36 mouse cellular contexts compared by ENCODE assay signal in genomic region chr7:49928571-49928970, GRCm38 (mm10). TPM values are rescaled to one million over a fixed set of nuclear protein-coding genes. Genes with fewer than 3 reads are reported as not detected.
A peak's percentile ranks its signal among the peaks of the same experiment; 100 is the strongest.
DNase-seq lines count a peak whose midpoint lies in the region; ATAC-seq lines count a peak whose summit lies in the region.
"Had no signal": no experiment of that assay in that cellular context is flagged by ENCODE, and none has a peak within 500 bp of the region (broad histone marks: within the 10 kb centered on the region; RNA-seq: fewer than 3 reads in every experiment).

No protein-coding gene starts in this region.

- no peaks in the 10 kb centered on the region for H3K36me3 ChIP-seq in embryonic facial prominence, embryonic 14.5 days (ENCODE audit: control insufficient read depth, insufficient read depth, low read length)
- no peaks in the 10 kb centered on the region for H3K36me3 ChIP-seq in embryonic facial prominence, embryonic 10.5 days (replicated peaks)
- no peaks in the 10 kb centered on the region for H3K36me3 ChIP-seq in limb, embryonic 11.5 days (ENCODE audit: control insufficient read depth, insufficient read depth, low read length)
- H3K36me3 ChIP-seq in limb, embryonic 10.5 days = no peaks in the 10 kb centered on the region
- H3K36me3 ChIP-seq in stomach, embryonic 16.5 days (ENCODE audit: control insufficient read depth, insufficient read depth, low read length) = no peaks in the 10 kb centered on the region
- H3K36me3 ChIP-seq: embryonic facial prominence, embryonic 12.5 days; forebrain, embryonic 10.5 days; liver, embryonic 15.5 days; midbrain, embryonic 12.5 days had no signal

- no peaks in the 10 kb centered on the region for H3K9me3 ChIP-seq in embryonic facial prominence, embryonic 14.5 days (ENCODE audit: control insufficient read depth, low read length)
- no peaks in the 10 kb centered on the region for H3K9me3 ChIP-seq in embryonic facial prominence, embryonic 10.5 days
- no peaks in the 10 kb centered on the region for H3K9me3 ChIP-seq in limb, embryonic 11.5 days (ENCODE audit: control insufficient read depth, low read length)
- no peaks in the 10 kb centered on the region for H3K9me3 ChIP-seq in limb, embryonic 10.5 days (replicated peaks)
- H3K9me3 ChIP-seq in stomach, embryonic 16.5 days (replicated peaks; ENCODE audit: control insufficient read depth, low read length) = no peaks in the 10 kb centered on the region
- H3K9me3 ChIP-seq: embryonic facial prominence, embryonic 12.5 days; forebrain, embryonic 10.5 days; liver, embryonic 15.5 days; megakaryocyte, embryonic 14.5 days; midbrain, embryonic 12.5 days; neural tube, embryonic 13.5 days had no signal

- 0 out of 2 replicates have a peak, but pooled peaks have one; percentile 47 for ATAC-seq in embryonic facial prominence, embryonic 14.5 days (ENCODE audit: low read depth)
- 0 out of 2 replicates have a peak, but pooled peaks have one; percentile 45 for ATAC-seq in limb, embryonic 11.5 days (ENCODE audit: insufficient number of reproducible peaks, low FRiP score, low TSS enrichment, low read depth)
- ATAC-seq in stomach, embryonic 16.5 days (ENCODE audit: insufficient read depth, low FRiP score) = peak; percentile 71; the same call in 1 of the 2 replicates
- ATAC-seq: activated CD4-positive, CD25-positive, alpha-beta regulatory T cell, adult 4 months had no signal

- peak; percentile 16 for DNase-seq in embryonic facial prominence, embryonic 14.5 days (ENCODE audit: low spot score)
- DNase-seq in embryonic facial prominence, embryonic 10.5 days (ENCODE audit: low spot score) = no peak
- DNase-seq in limb, embryonic 11.5 days (ENCODE audit: low spot score) = peak; percentile 48
- DNase-seq in limb, embryonic 10.5 days (ENCODE audit: low spot score) = no peak
- peak; percentile 28 for DNase-seq in retina, adult 2 months (ENCODE audit: low read depth, low spot score)
- no peak for DNase-seq in retina, embryonic 14.5 days (ENCODE audit: low spot score)
- DNase-seq in gastrocnemius, postnatal 25 days = no peak
- DNase-seq: adrenal gland, adult 2 months; adrenal gland, postnatal 36 days; cerebellum, adult 9-10 months; cerebellum, postnatal 36 days; gastrocnemius, postnatal 14 days; heart, adult 11 months; heart, postnatal 4 days; kidney, adult 2 months; kidney, postnatal 36 days; right cerebral cortex, postnatal 25 days; spleen, adult 18-20 months; thymus, postnatal 4 days had no signal

- H3K27me3 ChIP-seq in embryonic facial prominence, embryonic 14.5 days (replicated peaks; ENCODE audit: control insufficient read depth, insufficient read depth, low read length) = no peaks in the 10 kb centered on the region
- H3K27me3 ChIP-seq in embryonic facial prominence, embryonic 10.5 days (replicated peaks; ENCODE audit: low read depth, poor library complexity, severe bottlenecking) = peaks cover 30% of the 10 kb centered on the region
- H3K27me3 ChIP-seq in limb, embryonic 11.5 days (ENCODE audit: control insufficient read depth, insufficient read depth, low read length) = no peaks in the 10 kb centered on the region
- H3K27me3 ChIP-seq in limb, embryonic 10.5 days (ENCODE audit: low read depth, poor library complexity, severe bottlenecking) = 0 out of 2 replicates have a peak, but pooled peaks cover 11% of the 10 kb centered on the region
- H3K27me3 ChIP-seq in stomach, embryonic 16.5 days (ENCODE audit: control insufficient read depth, insufficient read depth, low read length) = no peaks in the 10 kb centered on the region
- H3K27me3 ChIP-seq: liver, embryonic 15.5 days; neural tube, embryonic 13.5 days had no signal

- 49% methylated on average over 3 of the region's 3 CpGs for WGBS in embryonic facial prominence, embryonic 14.5 days
- 64% methylated on average over 3 of the region's 3 CpGs for WGBS in embryonic facial prominence, embryonic 10.5 days
- WGBS in limb, embryonic 11.5 days = 39% methylated on average over 3 of the region's 3 CpGs
- WGBS in limb, embryonic 10.5 days = 51% methylated on average over 3 of the region's 3 CpGs
- 55% methylated on average over 3 of the region's 3 CpGs for WGBS in stomach, embryonic 16.5 days

- H3K27ac ChIP-seq in embryonic facial prominence, embryonic 14.5 days (replicated peaks; ENCODE audit: low read depth, low read length) = no peak overlapping the region
- no peak overlapping the region for H3K27ac ChIP-seq in embryonic facial prominence, embryonic 10.5 days (replicated peaks)
- no peak overlapping the region for H3K27ac ChIP-seq in limb, embryonic 11.5 days (replicated peaks; ENCODE audit: low read depth, low read length)
- H3K27ac ChIP-seq in limb, embryonic 10.5 days = no peak overlapping the region
- no peak overlapping the region for H3K27ac ChIP-seq in stomach, embryonic 16.5 days (ENCODE audit: low read length)
- H3K27ac ChIP-seq: embryonic facial prominence, embryonic 12.5 days; forebrain, embryonic 10.5 days; hindbrain, embryonic 14.5 days; layer of hippocampus, adult 2 months; left cerebral cortex, adult 2 months; liver, embryonic 15.5 days; midbrain, embryonic 12.5 days; neural tube, embryonic 13.5 days had no signal

- no peak overlapping the region for H3K4me3 ChIP-seq in embryonic facial prominence, embryonic 14.5 days (ENCODE audit: low read depth, low read length)
- H3K4me3 ChIP-seq in embryonic facial prominence, embryonic 10.5 days = no peak overlapping the region
- H3K4me3 ChIP-seq in limb, embryonic 11.5 days (ENCODE audit: low read depth, low read length) = no peak overlapping the region
- H3K4me3 ChIP-seq in limb, embryonic 10.5 days = no peak overlapping the region
- H3K4me3 ChIP-seq in stomach, embryonic 16.5 days (replicated peaks; ENCODE audit: low read length) = no peak overlapping the region
- H3K4me3 ChIP-seq: embryonic facial prominence, embryonic 12.5 days; forebrain, embryonic 10.5 days; layer of hippocampus, adult 2 months; left cerebral cortex, adult 2 months; liver, embryonic 15.5 days; megakaryocyte, embryonic 14.5 days; midbrain, embryonic 12.5 days; neural tube, embryonic 13.5 days had no signal

- H3K4me1 ChIP-seq in embryonic facial prominence, embryonic 14.5 days (ENCODE audit: control insufficient read depth, insufficient read depth, low read length) = no peaks in the 10 kb centered on the region
- H3K4me1 ChIP-seq in embryonic facial prominence, embryonic 10.5 days = 0 out of 2 replicates have a peak, but pooled peaks cover 4% of the 10 kb centered on the region
- H3K4me1 ChIP-seq in limb, embryonic 11.5 days (ENCODE audit: control insufficient read depth, insufficient read depth, low read length) = no peaks in the 10 kb centered on the region
- H3K4me1 ChIP-seq in limb, embryonic 10.5 days = peaks cover 17% of the 10 kb centered on the region
- no peaks in the 10 kb centered on the region for H3K4me1 ChIP-seq in stomach, embryonic 16.5 days (ENCODE audit: control insufficient read depth, insufficient read depth, low read length)
- H3K4me1 ChIP-seq: embryonic facial prominence, embryonic 12.5 days; liver, embryonic 15.5 days; megakaryocyte, embryonic 14.5 days; midbrain, embryonic 12.5 days; neural tube, embryonic 13.5 days had no signal

- no peak overlapping the region for H3K4me2 ChIP-seq in embryonic facial prominence, embryonic 14.5 days (ENCODE audit: low read depth, low read length)
- no peak overlapping the region for H3K4me2 ChIP-seq in limb, embryonic 11.5 days (ENCODE audit: low read depth, severe bottlenecking)
- no peak overlapping the region for H3K4me2 ChIP-seq in stomach, embryonic 16.5 days (ENCODE audit: low read depth, low read length)
- H3K4me2 ChIP-seq: embryonic facial prominence, embryonic 12.5 days; heart, embryonic 11.5 days; hindbrain, embryonic 14.5 days; liver, embryonic 15.5 days; midbrain, embryonic 12.5 days; neural tube, embryonic 13.5 days had no signal

- no peak overlapping the region for H3K9ac ChIP-seq in embryonic facial prominence, embryonic 14.5 days (ENCODE audit: low read depth, low read length)
- no peak overlapping the region for H3K9ac ChIP-seq in limb, embryonic 11.5 days (ENCODE audit: low read length)
- H3K9ac ChIP-seq in stomach, embryonic 16.5 days (ENCODE audit: low read length) = no peak overlapping the region
- H3K9ac ChIP-seq: embryonic facial prominence, embryonic 12.5 days; hindbrain, embryonic 14.5 days; liver, embryonic 15.5 days; midbrain, embryonic 12.5 days; neural tube, embryonic 13.5 days had no signal

RNA-seq across cellular contexts. Expression of gene Slc6a5, which starts 18.6 kb away (rescaled TPM):
- polyA plus RNA-seq in embryonic facial prominence, embryonic 14.5 days (2014; fragmentation: Nextera tagmentation; extraction: Ambion mirVana) = 0.08 TPM in 1 of 2 replicates, not detected in the other
- 0.04 and 0.09 TPM in 2 replicates for polyA plus RNA-seq in embryonic facial prominence, embryonic 10.5 days (2016; fragmentation: Nextera tagmentation; extraction: Ambion mirVana)
- not detected in 2 replicates for polyA plus RNA-seq in limb, embryonic 11.5 days (2014; fragmentation: Nextera tagmentation; extraction: Ambion mirVana)
- 0.03 TPM in 1 of 2 replicates, not detected in the other for polyA plus RNA-seq in limb, embryonic 10.5 days (2016; fragmentation: Nextera tagmentation; extraction: Ambion mirVana)
- 0.05 TPM in 1 of 2 replicates, not detected in the other for polyA plus RNA-seq in stomach, embryonic 16.5 days (2015; fragmentation: Nextera tagmentation; extraction: Ambion mirVana)
- not detected for total RNA-seq in gastrocnemius, postnatal 25 days (2021)
- total RNA-seq: CH12.LX; gastrocnemius, postnatal 14 days; heart, postnatal 4 days; layer of hippocampus, adult 2 months; liver, adult 2 months had no signal
- polyA plus RNA-seq: activated CD4-positive, CD25-positive, alpha-beta regulatory T cell, adult 4 months; C2C12; forebrain, embryonic 10.5 days; heart, embryonic 11.5 days; heart, postnatal 0 days; kidney, adult 2 months; liver, adult 2 months; liver, embryonic 15.5 days; thymus, postnatal 0 days had no signal

RNA-seq across cellular contexts. Expression of gene Nell1, which starts 46.1 kb away (rescaled TPM):
- polyA plus RNA-seq in embryonic facial prominence, embryonic 14.5 days (2014; fragmentation: Nextera tagmentation; extraction: Ambion mirVana) = 12.8 and 13.4 TPM in 2 replicates
- 0.39 and 0.76 TPM in 2 replicates for polyA plus RNA-seq in embryonic facial prominence, embryonic 10.5 days (2016; fragmentation: Nextera tagmentation; extraction: Ambion mirVana)
- polyA plus RNA-seq in limb, embryonic 11.5 days (2014; fragmentation: Nextera tagmentation; extraction: Ambion mirVana) = 0.65 and 1.9 TPM in 2 replicates
- 0.55 and 0.74 TPM in 2 replicates for polyA plus RNA-seq in limb, embryonic 10.5 days (2016; fragmentation: Nextera tagmentation; extraction: Ambion mirVana)
- 4.0 and 4.6 TPM in 2 replicates for polyA plus RNA-seq in stomach, embryonic 16.5 days (2015; fragmentation: Nextera tagmentation; extraction: Ambion mirVana)
- total RNA-seq in gastrocnemius, postnatal 25 days (2021) = under 1 TPM in 1 of 2 experiments, not detected in 1; 0.28 TPM
- total RNA-seq: CH12.LX; liver, adult 2 months had no signal
- polyA plus RNA-seq: C2C12; kidney, adult 2 months; liver, adult 2 months had no signal

Comparison
In these comparisons a context has a peak if more than half of its experiments do, and no peak if none do; other contexts are left out.
1. DNase-seq: peak in embryonic facial prominence, embryonic 14.5 days (single experiment), limb, embryonic 11.5 days (single experiment) and retina, adult 2 months (single experiment); none in embryonic facial prominence, embryonic 10.5 days (single experiment), limb, embryonic 10.5 days (single experiment), retina, embryonic 14.5 days (single experiment) and gastrocnemius, postnatal 25 days (single experiment).
2. Peak in every context shown above with its lines, with median percentiles within 50 percentile points of each other: ATAC-seq.